Mouse (Mus musculus): ENCODE measurements around the gene Arl3.

Arl3 gene

DNA sequence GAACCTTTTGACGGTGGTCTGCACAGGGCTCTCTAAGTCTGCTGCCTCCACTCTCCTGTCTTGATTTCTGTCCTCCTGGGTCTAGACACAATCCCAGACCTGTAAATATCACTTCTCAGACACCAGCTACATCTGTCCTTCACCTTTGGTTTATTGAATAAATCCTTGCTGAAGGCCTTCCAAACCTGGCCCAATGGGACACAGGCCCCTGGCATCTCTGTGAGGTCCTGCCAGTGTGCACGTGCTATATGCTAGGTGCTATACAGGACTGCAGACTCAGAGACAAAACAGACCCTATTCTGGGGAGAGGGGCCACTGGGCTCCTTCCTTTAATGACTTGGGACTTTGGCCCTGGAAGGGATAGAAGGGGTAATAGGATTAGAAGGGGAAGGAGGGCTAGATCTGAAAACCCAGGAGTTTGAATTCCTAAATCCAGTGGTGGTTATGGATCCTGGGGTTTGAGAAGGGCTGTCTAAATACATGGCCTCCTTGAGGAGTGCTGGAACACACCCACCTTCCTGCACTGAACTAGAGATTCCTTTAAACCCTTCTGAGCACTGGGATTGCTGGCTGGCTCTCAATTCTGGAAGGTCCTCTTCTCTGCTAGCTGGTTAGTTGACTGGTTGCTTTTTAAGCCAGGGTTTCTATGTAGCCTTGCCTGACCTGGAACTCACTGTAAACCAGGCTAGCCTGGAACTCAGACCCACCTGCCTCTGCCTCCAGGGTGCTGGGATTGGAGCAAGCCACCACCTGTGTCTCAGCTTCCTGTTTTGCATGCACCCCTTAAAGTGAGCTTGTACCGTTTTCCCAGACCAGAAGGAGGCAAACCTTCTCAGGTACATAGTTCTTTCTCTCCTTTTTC is 56.1 kb downstream of the Arl3 start:
- no peak for DNase-seq

DNA sequence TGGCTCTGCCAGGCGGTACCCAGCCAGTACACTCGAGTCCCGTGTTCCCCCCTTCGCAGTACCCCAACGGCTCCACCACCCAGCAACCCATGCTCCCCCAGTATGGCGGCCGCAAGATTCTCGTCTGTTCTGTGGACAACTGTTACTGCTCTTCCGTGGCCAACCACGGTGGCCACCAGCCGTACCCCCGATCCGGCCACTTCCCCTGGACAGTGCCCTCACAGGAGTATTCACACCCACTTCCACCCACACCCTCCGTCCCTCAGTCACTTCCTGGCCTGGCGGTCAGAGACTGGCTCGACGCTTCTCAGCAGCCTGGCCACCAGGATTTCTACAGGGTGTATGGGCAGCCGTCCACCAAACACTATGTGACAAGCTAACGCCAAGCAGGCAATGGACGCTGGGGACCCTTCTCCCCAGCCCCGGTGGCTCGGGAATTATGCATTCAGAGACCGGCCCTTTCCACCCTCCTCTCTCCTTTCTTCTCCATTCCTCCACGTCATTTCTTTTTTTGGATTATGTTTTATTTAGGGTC is 57.6 kb downstream of the Arl3 start:
- no peak for DNase-seq

DNA sequence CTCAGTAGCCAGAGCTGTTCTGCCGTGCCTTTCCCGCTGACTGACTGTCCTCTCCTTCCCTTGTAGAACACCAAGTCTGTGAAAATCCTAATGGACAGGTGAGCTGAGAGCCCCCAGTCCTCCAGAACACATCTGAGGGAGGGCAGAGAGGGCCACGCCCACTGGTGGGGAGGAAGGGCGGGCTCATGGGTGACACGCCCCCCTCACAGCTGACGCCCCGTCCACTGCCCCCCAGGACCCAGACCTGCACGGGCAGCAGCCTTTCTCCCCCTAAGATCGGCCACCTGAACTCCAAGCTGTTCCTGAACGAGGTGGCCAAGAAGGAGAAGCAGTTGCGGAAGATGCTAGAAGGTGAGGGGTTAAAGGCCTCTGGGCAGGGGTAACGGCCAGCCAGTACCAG is 58.6 kb downstream of the Arl3 start:
- no peak for DNase-seq

DNA sequence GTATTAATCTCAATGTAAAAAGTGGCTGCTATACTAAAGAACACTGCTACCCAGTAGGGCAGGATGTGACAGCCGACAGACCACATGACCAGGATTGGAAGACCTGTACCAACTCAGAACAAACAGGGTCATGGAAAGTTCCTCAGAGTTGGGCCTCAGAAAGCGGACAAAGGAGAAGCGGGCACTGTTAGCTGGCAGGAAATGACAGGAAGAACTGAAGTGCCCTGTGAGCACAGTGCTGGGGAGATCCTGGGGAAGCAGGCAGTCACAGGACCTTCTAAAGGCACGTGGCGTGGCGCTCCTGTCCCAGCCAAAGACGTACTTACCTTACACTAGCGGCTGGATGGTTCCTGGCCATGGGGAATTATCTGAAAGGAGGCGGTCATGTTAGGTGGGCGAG is 61.7 kb downstream of the Arl3 start:
- DNase-seq = no peak

DNA sequence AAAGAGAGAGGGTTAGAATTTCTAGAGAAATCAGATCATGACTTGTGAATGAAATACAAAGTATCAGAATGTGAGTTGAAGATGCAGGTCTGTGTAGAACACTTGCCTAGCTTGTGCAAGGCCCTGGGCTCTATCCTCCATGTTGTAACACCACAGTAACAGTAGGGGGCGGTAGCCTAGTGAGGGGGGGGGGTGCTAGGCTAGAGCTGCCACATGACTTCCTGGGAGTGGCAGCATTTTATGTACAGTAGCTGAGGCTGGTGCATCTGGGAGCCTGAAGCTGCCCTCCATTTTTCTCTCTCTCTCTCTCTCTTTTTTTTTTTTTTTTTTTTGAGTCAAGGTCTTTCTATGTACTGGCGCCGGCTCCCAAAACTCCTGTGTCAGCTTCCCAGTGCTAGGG is 62.2 kb downstream of the Arl3 start:
- DNase-seq = no peak

DNA sequence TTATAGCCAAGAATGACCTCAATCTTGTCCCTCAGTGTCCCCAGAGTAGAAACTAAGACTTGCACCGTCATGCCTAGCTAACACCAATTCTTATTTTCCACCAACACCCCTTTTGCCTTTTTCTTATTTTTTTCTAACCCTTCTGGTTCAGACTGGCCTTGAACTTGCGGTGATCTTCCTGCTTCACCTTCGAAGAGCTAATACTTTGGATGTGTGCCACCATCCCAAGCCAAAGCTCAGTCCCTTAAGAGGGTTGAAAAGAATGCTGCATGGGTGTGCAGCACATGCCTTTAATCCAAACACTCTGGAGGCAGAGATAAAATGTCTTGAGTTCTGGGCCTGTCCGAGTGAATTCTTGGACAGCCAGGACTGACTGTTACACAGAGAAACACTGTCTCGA is 62.6 kb downstream of the Arl3 start:
- no peak for DNase-seq

DNA sequence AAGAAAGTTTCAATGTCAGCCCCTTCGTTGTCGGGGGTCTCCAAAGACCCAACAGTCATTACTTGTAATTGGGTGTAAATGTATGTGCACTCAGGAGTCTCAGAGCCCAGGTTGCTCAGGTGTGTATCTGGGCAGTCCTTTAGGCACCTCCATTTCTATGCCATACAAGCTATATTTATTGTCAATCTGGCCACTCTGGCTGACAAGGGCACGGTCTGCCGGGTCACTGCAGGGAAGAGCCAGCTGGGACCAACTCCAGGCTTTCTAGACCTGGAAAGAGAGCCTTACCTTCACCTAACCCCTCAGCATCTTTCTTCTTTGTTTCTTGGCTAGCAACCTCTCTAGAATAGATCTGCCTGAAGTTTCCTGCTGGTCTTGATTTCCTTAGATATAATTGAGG is 63.3 kb downstream of the Arl3 start:
- DNase-seq = no peak

DNA sequence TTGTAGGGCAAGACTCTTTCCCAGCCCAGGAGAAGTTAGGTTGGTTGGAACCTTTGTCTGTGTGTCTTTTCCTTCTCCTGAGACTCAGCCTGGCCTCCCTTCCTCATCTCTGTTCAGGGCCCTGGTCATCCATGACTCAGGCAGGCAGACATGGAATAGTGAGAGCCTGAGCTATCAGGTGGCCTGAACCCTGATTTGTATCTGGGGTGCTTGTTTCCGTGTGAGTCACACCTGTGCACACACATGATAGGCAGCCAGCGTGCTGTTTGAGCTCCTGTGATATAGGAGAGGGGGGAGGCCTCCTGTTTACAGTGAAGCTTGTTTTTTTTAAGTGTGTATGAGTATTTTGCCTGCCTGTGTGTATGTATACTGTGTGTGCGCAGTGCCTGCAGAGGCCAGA is 63.8 kb downstream of the Arl3 start:
- no peak for DNase-seq

DNA sequence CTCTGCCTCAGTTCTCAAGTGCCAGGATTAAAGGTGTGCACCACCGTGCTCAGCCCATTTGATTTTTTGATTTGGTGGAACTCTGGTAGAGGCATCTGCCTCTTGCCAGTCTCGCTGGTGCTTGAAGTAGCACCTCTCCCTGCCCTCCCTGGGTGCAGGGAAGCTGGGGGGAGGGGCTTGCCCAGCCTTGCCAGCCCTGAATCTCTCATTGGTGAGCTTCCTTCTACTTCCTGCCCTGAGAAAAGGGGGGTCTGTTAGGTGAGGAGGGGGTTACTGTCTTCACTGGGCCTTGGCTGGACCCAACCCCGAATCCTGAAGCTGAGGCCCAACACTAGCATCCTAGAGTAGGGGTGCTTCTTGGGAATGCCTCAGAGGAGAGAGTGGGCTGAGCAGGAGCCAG is 64.3 kb downstream of the Arl3 start:
- no peak for DNase-seq

DNA sequence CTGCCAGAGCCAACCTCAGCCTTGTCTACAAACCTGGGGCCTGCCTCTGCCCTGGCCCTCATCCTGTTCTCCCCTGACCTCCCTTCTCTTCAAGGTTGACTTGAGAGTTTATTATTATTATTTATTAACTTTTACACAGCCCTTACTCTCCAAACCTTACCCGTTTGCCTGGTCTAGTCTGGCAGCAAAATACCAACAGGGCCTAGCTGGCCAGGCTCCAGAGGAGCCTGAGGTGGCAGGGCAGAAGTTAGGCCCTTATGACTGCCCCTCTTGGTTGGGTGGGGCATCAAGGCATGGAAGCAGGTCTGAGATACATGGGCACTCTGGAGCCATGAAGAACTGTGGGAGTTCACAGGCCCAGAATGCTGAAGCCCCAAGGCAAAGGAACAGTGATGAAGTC is 65.2 kb downstream of the Arl3 start:
- DNase-seq = peak; percentile 93

DNA sequence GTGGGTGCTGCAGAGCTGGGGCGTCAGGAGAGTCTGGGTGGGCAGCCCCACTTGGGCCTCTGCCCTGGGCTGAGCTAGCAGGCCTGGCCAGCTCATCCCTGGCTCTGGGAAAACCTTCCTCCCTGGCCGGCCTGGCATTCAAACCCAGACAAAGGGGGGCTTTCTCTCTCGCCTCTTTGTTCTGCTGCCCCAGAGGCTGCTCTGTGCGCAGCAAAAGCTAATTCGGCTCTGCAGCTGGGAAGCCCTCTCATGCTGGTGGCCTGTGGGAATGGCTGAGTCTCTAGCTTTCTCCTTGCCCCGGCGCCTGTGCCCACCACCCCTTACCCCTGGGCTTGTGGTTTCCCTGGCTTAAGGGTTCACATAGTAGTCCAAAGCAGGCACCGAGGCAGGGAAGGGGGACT is 65.8 kb downstream of the Arl3 start:
- DNase-seq = no peak

DNA sequence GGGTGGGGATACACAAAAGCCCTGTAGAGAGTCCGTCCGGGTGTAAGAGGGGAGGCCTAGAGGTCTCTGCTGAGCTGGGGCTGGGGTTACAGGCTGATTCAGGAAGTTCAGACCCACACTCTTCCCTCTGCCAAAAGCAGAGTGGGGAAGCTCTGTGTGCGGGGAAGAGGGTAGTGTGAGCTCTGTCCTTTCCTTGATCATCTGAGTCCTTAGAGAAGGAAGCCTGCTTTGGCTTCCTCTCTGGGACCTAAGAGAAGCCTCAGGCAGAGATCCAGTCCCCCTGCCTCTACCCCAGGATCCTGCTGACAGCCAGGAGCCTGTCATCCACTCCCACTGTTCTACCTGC is 66.7 kb downstream of the Arl3 start:
- no peak for DNase-seq

DNA sequence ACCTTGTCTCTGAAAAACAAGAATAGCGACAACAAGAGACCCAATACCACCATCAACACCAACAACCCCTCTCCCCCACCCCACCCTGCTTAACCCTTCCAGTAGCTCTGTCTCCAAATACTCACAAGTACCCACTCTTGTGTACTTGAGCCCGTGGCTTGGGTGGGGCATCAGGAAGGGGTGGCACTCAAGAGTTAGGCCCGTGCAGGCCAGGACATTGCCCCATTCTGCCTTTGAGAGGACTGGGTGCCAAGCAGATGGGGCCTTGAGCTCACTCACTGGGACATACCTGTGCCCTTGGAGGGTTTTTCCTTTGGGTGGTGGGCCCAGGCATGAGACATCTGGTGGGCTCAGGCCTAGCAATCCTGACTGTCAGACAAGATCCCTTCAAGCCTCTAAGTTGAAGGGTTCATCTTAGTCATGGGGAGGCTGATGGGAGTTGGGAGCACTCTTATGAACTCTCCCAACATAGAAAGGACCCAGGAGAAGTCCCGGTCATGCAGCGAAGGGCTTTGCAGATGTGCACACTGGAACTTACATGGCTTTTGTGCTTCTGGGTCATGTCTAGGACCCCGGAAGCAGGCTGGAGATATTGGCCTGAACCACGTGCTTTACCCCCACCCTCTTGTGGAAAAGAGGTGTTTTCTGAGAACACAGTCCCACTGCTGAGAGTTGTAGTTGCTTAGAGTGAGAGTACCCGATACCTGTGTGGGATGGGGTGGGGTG is 67.2 kb downstream of the Arl3 start:
- peak; percentile 43 for DNase-seq

DNA sequence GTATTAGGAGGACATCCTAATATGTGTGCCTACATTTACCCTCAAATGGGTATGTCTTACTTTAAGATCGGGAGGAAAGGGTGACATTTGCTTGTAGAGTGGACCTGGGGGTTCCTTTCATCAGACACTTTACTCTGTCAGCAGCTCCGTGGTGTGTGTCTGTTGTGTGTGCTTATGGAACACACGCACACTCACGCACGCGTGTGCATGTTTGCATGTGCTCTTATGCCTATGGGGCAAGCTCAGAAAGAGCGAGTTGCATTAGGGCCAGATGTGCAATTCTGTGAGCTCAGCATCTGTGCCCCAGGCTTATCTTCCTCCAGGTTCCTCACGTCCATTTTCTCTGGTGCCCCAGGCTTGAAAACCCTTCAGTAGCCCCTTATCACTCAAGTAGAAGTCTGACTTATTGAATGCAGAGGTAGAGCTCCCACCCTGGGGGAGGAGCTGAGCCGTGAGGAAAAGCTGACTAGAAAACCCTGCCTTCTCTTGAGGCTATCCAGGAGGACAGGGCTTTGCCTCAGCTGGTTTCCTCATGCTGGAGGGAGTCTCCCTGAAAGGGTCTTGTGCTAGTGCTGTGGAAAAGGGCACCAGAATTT is 68.1 kb downstream of the Arl3 start:
- peak; percentile 39 for DNase-seq

DNA sequence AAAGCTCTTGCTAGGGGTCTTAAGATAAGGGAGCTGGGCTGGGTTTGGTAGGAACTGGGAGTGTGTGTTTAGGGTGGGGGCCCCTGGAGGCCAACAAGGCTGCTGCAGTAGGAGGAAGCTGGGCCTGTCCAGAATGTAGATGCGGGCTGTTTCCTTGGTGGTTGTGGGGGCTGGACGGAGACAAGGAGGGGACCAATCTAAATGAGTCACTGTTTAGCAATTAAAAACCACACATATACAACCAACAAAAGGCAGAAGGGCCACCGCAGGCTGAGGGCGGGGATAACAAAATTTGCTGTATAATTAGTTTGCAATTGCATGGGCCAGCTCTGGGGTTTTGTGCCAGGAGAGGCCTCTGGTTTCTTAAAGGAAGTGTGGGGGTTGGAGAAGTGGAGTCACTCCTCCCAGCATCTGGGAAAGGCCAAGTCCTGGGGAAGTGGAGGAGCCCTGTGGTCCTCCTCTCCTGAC is 68.9 kb downstream of the Arl3 start:
- peak; percentile 76 for DNase-seq

DNA sequence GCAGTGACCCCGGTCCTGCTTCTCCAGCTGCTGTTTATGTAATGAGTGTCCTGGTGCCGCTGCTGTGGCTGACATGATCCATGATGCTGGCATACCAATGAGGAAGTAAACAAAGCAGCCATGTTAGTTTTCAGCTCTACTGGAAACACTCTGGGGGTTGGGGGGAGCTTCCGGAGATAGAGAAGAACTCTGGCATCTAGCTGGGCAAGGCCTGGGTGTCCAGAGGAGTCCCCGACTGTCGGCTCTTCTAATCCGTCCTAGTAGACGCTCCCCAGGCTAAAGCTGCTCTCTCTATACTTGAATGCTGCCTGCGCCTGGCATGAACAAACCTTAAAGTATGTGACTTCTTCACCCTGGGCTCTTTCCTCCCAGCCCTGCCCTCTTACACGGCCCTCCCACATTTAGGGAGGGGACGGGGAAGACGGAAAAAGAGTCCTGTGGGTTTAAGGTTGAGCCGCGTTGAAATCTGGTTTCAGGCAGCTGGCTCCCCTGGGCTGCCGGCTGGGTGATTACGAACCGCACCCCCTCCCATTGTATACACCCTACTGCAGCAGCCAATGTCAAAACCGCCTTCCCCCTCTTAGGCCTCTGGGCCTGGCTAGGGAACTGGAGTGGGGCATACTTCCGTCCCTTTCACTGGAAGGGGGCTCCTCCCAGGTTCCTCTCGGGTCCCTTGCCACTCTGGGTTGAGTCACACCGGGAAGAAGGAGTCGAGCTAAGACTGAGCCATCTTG is 69.5 kb downstream of the Arl3 start:
- DNase-seq = peak; percentile 94

DNA sequence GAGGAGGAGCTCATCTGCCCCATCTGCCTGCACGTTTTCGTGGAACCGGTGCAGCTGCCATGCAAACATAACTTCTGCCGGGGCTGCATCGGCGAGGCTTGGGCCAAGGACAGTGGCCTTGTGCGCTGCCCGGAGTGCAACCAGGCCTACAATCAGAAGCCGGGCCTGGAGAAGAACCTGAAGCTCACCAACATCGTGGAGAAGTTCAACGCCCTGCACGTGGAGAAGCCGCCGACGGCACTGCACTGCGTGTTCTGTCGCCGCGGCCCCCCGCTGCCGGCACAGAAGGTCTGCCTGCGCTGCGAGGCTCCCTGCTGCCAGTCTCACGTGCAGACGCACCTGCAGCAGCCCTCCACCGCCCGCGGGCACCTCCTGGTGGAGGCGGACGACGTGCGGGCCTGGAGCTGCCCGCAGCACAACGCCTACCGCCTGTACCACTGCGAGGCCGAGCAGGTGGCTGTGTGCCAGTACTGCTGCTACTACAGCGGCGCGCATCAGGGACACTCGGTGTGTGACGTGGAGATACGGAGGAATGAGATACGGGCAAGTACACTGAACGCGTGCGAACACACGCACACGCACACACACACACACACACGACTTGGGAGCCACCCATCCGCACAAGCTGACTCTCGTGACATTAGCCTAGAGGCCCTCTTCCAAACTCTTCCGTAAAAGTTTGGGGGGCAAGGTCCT is 70.4 kb downstream of the Arl3 start:
- DNase-seq = peak; percentile 87

DNA sequence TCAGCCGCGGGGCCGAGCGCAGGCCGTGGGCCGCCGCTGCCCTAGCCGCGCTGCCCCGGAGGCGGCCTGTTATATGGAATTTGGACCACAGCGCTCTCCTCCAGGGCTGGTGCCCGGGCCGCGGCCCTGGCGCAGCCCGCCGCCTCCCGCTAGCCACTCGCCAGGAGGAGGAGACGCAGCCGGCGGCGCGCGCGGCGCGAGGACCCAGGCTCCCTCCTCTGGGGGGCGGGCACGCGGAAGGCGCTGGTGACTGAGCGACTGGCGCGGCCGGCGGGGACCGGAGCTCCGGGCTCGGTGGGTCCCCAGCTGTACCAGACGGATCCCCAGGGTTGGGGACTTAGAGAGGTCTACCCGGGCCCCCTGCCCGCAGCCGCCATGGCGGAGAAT is 70.9 kb downstream of the Arl3 start:
- DNase-seq = peak; percentile 76

DNA sequence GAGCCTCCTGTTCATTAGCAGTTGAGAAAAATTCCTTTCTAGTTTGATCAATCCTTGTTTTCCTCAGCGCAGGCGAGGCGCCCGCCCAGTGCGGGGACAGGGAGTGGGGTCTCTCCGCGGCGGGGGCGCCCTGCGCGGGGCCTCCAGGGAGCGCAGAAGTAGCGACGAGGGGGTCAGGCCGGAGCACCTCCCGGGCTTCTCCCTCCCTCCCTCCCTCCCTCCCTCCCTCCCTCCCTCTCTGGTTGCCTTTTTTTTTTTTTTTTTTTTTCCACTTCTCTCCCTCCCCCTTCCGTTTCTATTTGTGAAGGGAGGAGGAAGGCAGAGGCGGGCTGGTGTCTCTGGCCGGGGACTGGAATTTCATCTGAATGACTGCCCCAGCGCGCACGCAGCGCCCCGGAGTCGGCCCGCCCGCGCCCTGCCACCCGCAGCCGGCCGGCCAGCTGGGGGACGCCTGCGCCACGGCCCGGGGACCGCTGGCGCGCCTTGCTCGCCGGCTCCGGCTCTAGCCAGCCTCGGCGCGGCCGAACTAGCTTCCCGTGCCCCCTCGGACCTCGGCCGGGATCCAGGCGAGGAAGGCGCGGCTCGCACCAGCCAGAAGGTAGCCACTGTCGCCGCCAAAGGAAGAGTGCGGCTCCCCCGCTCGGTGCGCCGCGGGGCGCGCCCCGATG is 71.5 kb downstream of the Arl3 start, which contains the start of gene Trim8:
TSS of gene Trim8 (plus strand) at position 302 of the 668 bp plus-strand sequence.
- DNase-seq = peak; percentile 85

DNA sequence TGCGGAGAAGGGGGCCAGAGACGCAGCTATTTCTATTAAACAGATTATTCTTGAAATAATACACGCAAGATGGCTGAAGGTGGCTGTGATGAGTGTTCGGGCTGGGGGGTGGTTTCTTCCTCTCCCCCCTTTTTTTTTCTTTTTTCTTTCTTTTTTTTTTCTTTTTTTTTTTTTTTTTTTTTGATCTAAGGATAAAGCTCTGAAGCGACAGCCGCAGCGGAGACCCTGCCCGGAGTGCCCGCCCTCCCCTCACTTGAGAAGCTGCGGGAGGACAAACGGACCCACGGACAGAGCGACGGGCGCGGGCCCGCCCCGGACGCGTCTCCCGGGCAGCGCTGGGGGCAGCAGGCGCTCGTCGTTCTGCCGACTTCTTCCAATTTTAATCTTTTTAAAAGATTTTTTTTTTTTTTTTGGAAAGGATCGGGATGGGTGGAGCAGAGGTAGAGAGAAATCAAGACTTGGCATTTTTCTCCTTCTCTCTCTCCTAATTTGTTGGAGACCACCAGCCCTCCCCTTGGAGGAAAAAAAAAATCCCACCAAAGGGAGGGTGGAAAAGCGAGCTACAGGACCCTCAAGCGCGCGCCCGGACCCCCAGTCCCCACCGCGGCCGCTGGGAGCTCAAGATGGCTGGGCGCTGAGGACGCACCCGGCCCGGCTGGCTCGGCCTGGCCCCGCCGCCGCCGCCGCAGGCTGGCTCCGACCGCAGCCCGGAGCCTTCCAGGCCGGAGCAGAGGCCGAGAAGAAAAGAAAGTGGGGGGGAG is 72.2 kb downstream of the Arl3 start:
- no peak for DNase-seq
